Mouse (Mus musculus) megakaryocyte, embryonic 14.5 days (primary cell): ENCODE measurements around the gene Tmprss4.

Experiments
- FLI1 ChIP-seq: IDR thresholded peaks from 2 replicates; pipeline ENCODE4 v1.6.1; 2012; ENCODE audit warnings: low read length, inconsistent platforms, mixed read lengths
- GATA1 ChIP-seq: IDR thresholded peaks from 3 replicates; pipeline ENCODE4 v1.6.1; 2012; ENCODE audit warnings: mixed read lengths, low read length, inconsistent platforms, borderline replicate concordance

GRCm38 (mm10) chr9:45140945-45141344, 62.9 kb downstream of the Tmprss4 start:
- no peak for TF ChIP-seq GATA1
- no peak for TF ChIP-seq FLI1
